Mouse (Mus musculus): ENCODE measurements at regions not wholly inside any gene's neighbourhood (a gene's known extent, or its start where the extent isn't known, plus 50 kb on each side); places are given as distances from the start of the nearest gene placed in this dataset.

DNA sequence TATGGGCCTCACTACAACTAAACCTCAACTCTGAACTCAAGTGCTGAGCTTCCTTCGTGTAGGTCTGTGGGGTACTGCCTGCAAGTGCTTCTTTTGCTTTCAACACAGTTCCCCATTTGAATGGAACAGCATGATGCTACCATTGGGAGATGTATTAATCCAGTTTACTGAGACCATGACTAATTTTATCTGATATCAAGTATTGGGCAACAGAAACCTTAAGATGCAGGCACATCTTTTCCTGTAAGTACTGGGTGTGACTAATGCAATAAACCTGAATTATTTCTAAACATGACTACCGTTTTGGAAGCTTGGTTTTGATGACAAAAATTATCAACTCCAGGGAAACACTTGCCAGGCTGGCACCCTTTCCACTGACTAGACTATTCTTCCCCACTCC lies 153.4 kb upstream of the Tent5a start:
- WGBS = 65% methylated on average over 2 of the region's 2 CpGs
- no peak overlapping the region for H3K27ac ChIP-seq (replicated peaks)

DNA sequence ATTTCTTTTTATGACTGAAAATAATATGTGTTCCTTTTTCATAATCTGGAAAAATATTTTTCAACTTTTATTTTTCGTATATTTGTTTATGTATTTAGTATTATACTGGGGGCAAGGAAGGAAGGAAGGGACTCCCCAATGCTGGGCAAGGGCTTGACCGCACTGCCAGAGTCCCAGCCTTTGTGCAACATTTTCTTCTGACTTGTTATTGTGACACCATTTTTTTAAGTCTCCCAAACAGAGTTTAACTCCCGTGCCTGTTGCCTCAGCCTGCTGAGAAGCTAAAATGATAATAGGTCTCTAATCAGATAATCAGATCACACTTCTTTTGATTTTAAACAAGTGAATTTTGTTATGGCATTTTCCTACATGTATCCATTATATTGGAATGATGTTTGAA lies 148.1 kb upstream of the Tent5a start:
- Histone ChIP-seq H3K36me3 (no peaks in the 10 kb centered on the region), H3K27me3 (replicated peaks) (no peaks in the 10 kb centered on the region), H3K4me2 (no peak overlapping the region), H3K4me3 (no peak overlapping the region), H3K4me1 (no peaks in the 10 kb centered on the region), H3K9ac (no peak overlapping the region), H3K9me3 (no peaks in the 10 kb centered on the region), H3K27ac (replicated peaks) (no peak overlapping the region)
- 71% methylated on average over 3 of the region's 3 CpGs for WGBS
- no peak for ATAC-seq (ENCODE audit: extremely low read depth, insufficient number of reproducible peaks, low FRiP score, low TSS enrichment)

More for the DNA sequence above, 153.4 kb upstream of the Tent5a start:
- Histone ChIP-seq H3K4me2 (no peak overlapping the region), H3K4me1 (no peaks in the 10 kb centered on the region), H3K9me3 (no peaks in the 10 kb centered on the region), H3K36me3 (no peaks in the 10 kb centered on the region), H3K4me3 (no peak overlapping the region), H3K27me3 (replicated peaks) (no peaks in the 10 kb centered on the region), H3K9ac (no peak overlapping the region)
- no peak for ATAC-seq (ENCODE audit: extremely low read depth, insufficient number of reproducible peaks, low FRiP score, low TSS enrichment)

DNA sequence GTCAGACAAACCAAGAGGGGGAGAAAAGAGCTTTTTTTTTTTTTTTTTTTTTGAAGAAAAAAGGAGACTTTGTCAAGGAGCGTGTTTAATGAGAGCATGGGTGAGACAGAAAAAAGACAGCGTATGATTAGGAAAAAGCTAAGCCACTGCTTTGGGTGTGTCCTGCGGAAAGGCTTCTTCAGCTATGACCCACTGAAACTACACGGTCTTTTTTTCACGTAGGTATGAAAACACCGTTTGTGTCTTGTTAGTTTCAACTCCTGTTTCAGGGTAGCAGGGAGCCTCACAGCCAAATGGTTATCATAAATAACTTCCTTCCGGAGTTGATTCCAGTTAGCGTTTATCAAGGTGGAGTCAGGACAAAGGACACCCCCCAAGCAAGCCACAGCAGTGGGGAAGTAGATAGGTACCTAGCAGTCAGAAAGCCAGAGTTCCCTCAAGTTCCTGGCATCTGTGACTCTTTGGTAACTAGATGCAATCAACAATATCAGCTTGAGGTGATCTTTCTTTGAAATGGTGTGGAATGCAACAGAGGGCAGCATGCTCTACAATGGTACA lies 143.2 kb upstream of the Tent5a start:
- Histone ChIP-seq H3K27ac (replicated peaks) (no peak overlapping the region), H3K9me3 (no peaks in the 10 kb centered on the region), H3K4me1 (peaks cover 7% of the 10 kb centered on the region), H3K9ac (no peak overlapping the region), H3K4me2 (no peak overlapping the region), H3K27me3 (replicated peaks) (no peaks in the 10 kb centered on the region), H3K4me3 (no peak overlapping the region), H3K36me3 (no peaks in the 10 kb centered on the region)
- ATAC-seq (ENCODE audit: extremely low read depth, insufficient number of reproducible peaks, low FRiP score, low TSS enrichment) = no peak
- 64% methylated on average over 8 of the region's 8 CpGs for WGBS

DNA sequence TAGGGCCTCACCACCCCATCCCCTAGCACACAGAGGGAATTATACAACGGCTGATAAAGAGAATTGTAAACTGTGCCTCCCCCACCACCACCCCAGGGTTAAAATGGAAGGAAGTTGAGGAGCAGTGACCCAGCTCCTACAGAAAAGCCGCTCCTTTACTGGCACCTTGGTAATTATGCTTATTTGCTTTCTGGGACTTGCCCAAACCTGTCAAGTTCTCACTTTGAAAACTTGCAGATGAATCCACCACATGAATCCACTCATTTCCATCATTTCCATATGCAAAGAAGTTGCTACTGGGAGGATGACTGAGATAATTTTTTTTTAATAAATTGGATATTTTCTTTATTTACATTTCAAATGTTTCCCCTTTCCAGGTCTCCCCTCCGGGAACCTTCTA lies 142.1 kb upstream of the Tent5a start:
- Histone ChIP-seq H3K9ac (no peak overlapping the region), H3K9me3 (no peaks in the 10 kb centered on the region), H3K4me2 (no peak overlapping the region), H3K4me1 (peaks cover 7% of the 10 kb centered on the region), H3K4me3 (no peak overlapping the region), H3K36me3 (no peaks in the 10 kb centered on the region), H3K27me3 (replicated peaks) (no peaks in the 10 kb centered on the region), H3K27ac (replicated peaks) (no peak overlapping the region)
- WGBS = 64% methylated on average over 3 of the region's 3 CpGs
- ATAC-seq (ENCODE audit: extremely low read depth, insufficient number of reproducible peaks, low FRiP score, low TSS enrichment) = no peak

DNA sequence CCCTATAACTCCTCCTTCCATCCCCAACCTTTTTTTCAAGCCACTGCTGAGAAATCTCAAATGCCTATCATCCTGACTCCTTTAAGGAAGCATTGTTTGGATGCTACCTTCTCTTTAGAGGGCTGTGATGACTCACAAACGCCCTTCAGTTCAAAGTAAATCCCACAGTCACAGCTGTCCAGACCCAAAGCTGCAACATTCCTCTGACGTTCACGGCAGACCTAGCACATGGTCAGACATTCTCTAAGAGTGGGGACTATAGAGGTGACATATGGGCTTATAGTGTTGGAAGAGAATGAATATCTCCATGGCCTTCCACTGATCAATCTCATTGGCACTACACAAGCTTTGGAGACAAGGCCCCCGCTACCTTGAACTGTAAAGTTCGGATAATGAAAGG lies 139.5 kb upstream of the Tent5a start:
- Histone ChIP-seq H3K4me3 (no peak overlapping the region), H3K27me3 (replicated peaks) (no peaks in the 10 kb centered on the region), H3K27ac (replicated peaks) (no peak overlapping the region), H3K36me3 (no peaks in the 10 kb centered on the region), H3K4me1 (peaks cover 7% of the 10 kb centered on the region), H3K9ac (no peak overlapping the region), H3K4me2 (no peak overlapping the region), H3K9me3 (no peaks in the 10 kb centered on the region)
- 59% methylated on average over 5 of the region's 5 CpGs for WGBS
- no peak for ATAC-seq (ENCODE audit: extremely low read depth, insufficient number of reproducible peaks, low FRiP score, low TSS enrichment)

DNA sequence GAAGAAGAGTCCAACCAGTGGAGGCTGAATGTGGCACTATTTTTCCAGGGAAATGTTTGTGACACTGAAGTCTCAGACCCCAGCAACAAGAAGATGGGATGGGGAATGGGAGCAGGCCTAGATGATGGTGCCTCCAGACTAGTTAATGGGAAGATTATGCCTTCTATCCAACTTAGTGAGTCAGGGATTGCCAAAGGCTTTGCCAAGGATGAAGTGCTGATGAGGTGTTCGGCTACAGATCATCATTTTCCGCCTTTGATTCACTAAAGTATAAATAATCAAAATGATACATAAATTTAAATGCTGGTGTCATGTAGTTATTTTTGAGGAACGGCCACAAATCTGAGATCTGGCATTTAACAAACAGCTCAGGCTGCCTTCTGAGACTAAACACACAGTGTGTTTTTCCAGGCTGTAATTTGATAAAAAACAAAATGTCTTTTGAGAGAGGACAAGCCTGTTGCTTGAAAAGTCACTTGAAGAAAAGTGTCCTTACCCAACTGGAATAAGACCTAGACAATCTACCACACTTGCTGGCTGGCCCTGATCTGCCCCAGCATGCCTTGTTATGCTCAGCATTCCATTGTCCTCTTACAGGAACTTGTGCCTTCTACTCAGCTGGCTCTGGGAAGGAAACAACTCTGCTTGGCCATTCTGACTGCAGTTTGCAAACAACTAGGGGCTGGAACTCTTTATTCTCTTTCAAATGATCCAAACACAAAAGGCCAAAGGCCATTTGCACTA lies 132.1 kb upstream of the Tent5a start:
- no peak overlapping the region for H3K27ac ChIP-seq (replicated peaks)
- no peak overlapping the region for H3K4me2 ChIP-seq
- H3K36me3 ChIP-seq = no peaks in the 10 kb centered on the region
- no peak overlapping the region for H3K9ac ChIP-seq
- no peaks in the 10 kb centered on the region for H3K4me1 ChIP-seq
- WGBS = 75% methylated on average over 3 of the region's 3 CpGs
- no peaks in the 10 kb centered on the region for H3K9me3 ChIP-seq
- ATAC-seq (ENCODE audit: extremely low read depth, insufficient number of reproducible peaks, low FRiP score, low TSS enrichment) = no peak
- no peaks in the 10 kb centered on the region for H3K27me3 ChIP-seq (replicated peaks)
- no peak overlapping the region for H3K4me3 ChIP-seq

DNA sequence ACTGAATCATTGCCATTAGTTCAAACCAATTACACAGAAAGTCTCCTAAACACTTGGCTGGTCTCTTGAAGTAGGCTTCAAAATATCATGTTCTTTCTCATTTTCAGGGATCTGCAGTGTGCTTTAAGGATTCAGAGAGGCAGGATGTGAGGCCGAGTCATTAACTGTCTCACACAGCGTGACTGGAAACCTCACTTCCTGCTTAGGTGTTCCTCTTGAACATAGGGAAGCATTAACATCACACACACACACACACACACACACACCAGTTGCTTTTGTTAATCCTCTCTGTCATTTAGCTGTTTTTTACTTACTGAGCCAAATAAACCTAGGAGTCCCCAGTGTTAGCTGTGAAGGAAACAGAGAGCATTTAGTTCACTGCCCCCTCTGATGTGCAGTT lies 131.2 kb upstream of the Tent5a start:
- ATAC-seq (ENCODE audit: extremely low read depth, insufficient number of reproducible peaks, low FRiP score, low TSS enrichment) = no peak
- no peaks in the 10 kb centered on the region for H3K36me3 ChIP-seq
- H3K4me2 ChIP-seq = no peak overlapping the region
- no peaks in the 10 kb centered on the region for H3K27me3 ChIP-seq (replicated peaks)
- no peak overlapping the region for H3K27ac ChIP-seq (replicated peaks)
- 84% methylated on average over 2 of the region's 2 CpGs for WGBS
- no peaks in the 10 kb centered on the region for H3K9me3 ChIP-seq
- no peak overlapping the region for H3K4me3 ChIP-seq
- no peaks in the 10 kb centered on the region for H3K4me1 ChIP-seq
- no peak overlapping the region for H3K9ac ChIP-seq

DNA sequence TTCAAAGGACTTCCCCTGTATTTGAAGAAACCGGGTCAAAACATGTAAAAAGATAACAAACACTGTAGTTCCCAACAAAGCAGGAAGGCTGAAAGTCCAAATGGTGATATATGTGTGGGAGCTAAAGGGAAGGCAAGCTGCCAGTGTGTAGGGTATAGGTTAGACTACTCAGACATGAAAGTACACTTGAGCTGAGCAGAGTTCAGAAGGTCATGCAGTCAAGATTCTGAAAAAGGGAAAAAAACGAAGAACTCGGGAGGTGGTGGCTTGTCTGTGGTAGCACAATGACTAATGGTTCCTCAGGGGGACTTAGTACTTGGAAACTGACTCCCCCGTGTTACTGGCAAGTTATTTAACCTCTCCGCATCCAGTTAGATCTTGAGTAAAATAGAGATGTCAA lies 130.3 kb upstream of the Tent5a start:
- Histone ChIP-seq H3K9me3 (no peaks in the 10 kb centered on the region), H3K27ac (replicated peaks) (no peak overlapping the region), H3K36me3 (no peaks in the 10 kb centered on the region), H3K4me3 (no peak overlapping the region), H3K27me3 (replicated peaks) (no peaks in the 10 kb centered on the region), H3K4me1 (no peaks in the 10 kb centered on the region), H3K9ac (no peak overlapping the region), H3K4me2 (no peak overlapping the region)
- WGBS = 53% methylated on average over 5 of the region's 5 CpGs
- ATAC-seq (ENCODE audit: extremely low read depth, insufficient number of reproducible peaks, low FRiP score, low TSS enrichment) = no peak

DNA sequence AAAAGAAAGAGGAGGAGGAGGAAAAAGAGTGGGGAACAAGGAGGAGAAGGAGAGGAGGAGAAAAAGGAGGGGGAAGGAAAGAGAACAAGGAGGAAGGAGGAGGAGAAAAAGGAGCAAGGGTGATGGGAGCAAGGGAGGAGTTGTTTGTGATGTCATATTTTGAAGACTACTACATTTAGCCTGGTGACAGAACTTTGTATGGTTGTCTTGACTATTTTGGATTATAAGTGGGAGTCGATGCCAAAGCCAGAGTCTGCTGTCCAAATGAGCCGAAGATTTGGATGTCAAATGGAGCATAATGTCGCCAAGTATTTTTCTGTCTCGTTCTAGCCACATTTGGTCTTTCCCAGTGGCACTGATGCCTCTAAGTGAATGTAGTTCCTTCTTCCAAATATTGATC lies 128.2 kb upstream of the Tent5a start:
- H3K36me3 ChIP-seq = no peaks in the 10 kb centered on the region
- no peaks in the 10 kb centered on the region for H3K9me3 ChIP-seq
- H3K9ac ChIP-seq = no peak overlapping the region
- no peak for ATAC-seq (ENCODE audit: extremely low read depth, insufficient number of reproducible peaks, low FRiP score, low TSS enrichment)
- no peak overlapping the region for H3K4me2 ChIP-seq
- no peak overlapping the region for H3K4me3 ChIP-seq
- 75% methylated on average over 4 of the region's 4 CpGs for WGBS
- H3K27me3 ChIP-seq (replicated peaks) = no peaks in the 10 kb centered on the region
- H3K4me1 ChIP-seq = no peaks in the 10 kb centered on the region
- H3K27ac ChIP-seq (replicated peaks) = no peak overlapping the region

DNA sequence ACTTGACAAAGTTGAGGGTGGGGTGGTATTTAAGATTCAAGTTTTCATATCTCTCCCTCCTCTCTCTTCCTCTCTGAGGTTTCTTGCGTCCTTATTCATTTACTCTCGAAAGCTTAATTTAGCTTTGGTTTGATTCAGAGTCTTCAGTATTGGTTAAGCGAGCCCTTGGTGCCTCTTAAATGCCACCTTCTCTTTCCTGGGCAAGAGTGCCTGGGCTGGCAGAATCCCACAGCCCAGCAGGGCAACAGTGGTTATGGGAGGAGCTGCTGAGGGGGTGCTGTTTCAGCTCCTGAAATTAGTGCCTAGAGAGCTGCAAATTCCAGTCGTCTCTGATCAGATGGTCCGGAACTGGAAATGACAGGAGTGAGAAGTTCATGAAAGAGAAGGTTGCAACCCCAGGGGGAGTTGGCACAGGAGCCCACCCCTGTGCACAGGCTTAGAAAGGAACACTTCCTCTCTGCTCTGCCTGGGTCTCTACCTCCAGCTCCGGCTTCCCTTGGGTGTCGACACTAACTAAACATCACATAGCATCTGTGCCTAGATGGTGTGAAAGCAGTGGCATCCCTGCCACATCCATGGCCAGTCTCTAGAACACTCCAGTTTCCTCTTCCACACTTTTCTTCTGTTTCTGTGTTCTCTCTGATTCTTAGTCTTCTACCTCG lies 125.2 kb upstream of the Tent5a start:
- ATAC-seq (ENCODE audit: extremely low read depth, insufficient number of reproducible peaks, low FRiP score, low TSS enrichment) = no peak
- Histone ChIP-seq H3K36me3 (no peaks in the 10 kb centered on the region), H3K9me3 (no peaks in the 10 kb centered on the region), H3K9ac (no peak overlapping the region), H3K4me2 (no peak overlapping the region), H3K4me1 (no peaks in the 10 kb centered on the region), H3K27ac (replicated peaks) (no peak overlapping the region), H3K27me3 (replicated peaks) (no peaks in the 10 kb centered on the region), H3K4me3 (no peak overlapping the region)
- WGBS = 63% methylated on average over 8 of the region's 8 CpGs

DNA sequence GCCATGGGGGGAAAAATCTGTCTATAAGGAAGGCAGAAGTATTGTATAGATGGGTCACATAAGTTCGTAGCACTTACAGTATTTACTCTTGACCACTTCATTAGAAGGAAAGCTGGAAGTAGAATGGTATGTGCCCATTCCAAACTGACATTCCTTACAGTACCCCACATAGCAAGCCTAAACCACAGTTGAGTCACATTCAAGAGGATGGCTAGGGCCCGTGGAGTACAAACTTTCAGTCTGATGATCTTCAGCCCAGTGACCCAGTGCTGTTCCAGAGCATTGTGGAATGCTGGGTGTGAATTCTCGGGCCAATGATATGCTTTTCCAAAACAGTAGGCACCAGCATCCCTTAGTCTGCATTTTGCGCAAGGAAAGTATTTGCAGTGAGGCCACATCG lies 124.2 kb upstream of the Tent5a start:
- WGBS = 79% methylated on average over 5 of the region's 5 CpGs
- Histone ChIP-seq H3K36me3 (no peaks in the 10 kb centered on the region), H3K27me3 (replicated peaks) (no peaks in the 10 kb centered on the region), H3K4me2 (no peak overlapping the region), H3K9me3 (no peaks in the 10 kb centered on the region), H3K9ac (no peak overlapping the region), H3K4me3 (no peak overlapping the region), H3K4me1 (no peaks in the 10 kb centered on the region), H3K27ac (replicated peaks) (no peak overlapping the region)
- no peak for ATAC-seq (ENCODE audit: extremely low read depth, insufficient number of reproducible peaks, low FRiP score, low TSS enrichment)

DNA sequence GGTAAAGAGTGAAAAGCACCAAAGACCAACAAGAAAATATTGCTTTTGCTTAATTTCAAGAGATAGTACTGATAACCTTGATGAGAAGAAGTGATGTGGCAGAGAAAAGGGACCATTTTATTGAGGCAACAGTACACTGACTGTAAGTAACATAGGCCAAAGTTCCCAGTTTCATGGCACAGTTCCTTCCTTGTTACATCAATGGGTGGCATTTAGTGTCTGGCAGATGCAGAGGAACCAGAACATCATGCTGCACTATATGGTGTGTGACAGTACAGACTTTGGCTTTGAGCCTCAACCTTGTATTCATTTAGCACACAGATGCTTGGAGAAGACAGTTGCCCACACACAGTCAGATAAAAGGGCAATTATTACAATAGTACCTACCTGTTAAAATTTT lies 123.7 kb upstream of the Tent5a start:
- Histone ChIP-seq H3K4me2 (no peak overlapping the region), H3K9me3 (no peaks in the 10 kb centered on the region), H3K36me3 (no peaks in the 10 kb centered on the region), H3K9ac (no peak overlapping the region), H3K27ac (replicated peaks) (no peak overlapping the region), H3K4me3 (no peak overlapping the region), H3K27me3 (replicated peaks) (no peaks in the 10 kb centered on the region), H3K4me1 (no peaks in the 10 kb centered on the region)
- no peak for ATAC-seq (ENCODE audit: extremely low read depth, insufficient number of reproducible peaks, low FRiP score, low TSS enrichment)
